Mouse (Mus musculus) midbrain, postnatal 0 days (tissue): ENCODE measurements around the gene Prdm1. TPM values are rescaled to one million over a fixed set of nuclear protein-coding genes. Genes with fewer than 3 reads are reported as not detected.

Experiments
- ATAC-seq: fragments of 200-750 bp; cut with Nextera tagmentation; 2 replicates; pipeline ENCODE4 v1.8.0; 2017; ENCODE audit warnings: moderate number of reproducible peaks, mild to moderate bottlenecking, moderate TSS enrichment, moderate library complexity; ENCODE audit not compliant: low FRiP score
- DNase-seq: peaks from one replicate; pipeline ENCODE4 v3.0.0-alpha.2; 2015; ENCODE audit warnings: low spot score
- H3K27ac ChIP-seq: fragments of 300-500 bp; sonication (generic); 2 replicates; pipeline ENCODE4 v1.5.1; 2014; ENCODE audit warnings: low read depth, mild to moderate bottlenecking, low read length, mixed read lengths
- H3K27me3 ChIP-seq: fragments of 300-500 bp; sonication (generic); 2 replicates; pipeline ENCODE4 v1.6.1; 2014; ENCODE audit warnings: low read length, control low read depth, mixed read lengths; ENCODE audit not compliant: insufficient read depth
- H3K36me3 ChIP-seq: fragments of 300-500 bp; sonication (generic); 2 replicates; pipeline ENCODE4 v1.6.1; 2014; ENCODE audit warnings: low read length, control low read depth, mixed read lengths; ENCODE audit not compliant: insufficient read depth
- H3K4me1 ChIP-seq: fragments of 300-500 bp; sonication (generic); 2 replicates; pipeline ENCODE4 v1.6.1; 2014; ENCODE audit warnings: mild to moderate bottlenecking, control low read depth, antibody characterized with exemption, low read length, mixed read lengths; ENCODE audit not compliant: insufficient read depth
- H3K4me2 ChIP-seq: fragments of 300-500 bp; sonication (generic); 2 replicates; pipeline ENCODE4 v1.6.1; 2014; ENCODE audit warnings: low read depth, mild to moderate bottlenecking, low read length, mixed read lengths; ENCODE audit not compliant: poor library complexity, severe bottlenecking
- H3K4me3 ChIP-seq: fragments of 300-500 bp; sonication (generic); 2 replicates; pipeline ENCODE4 v1.5.1; 2014; ENCODE audit warnings: low read depth, mild to moderate bottlenecking, low read length, moderate library complexity
- H3K9ac ChIP-seq: fragments of 300-500 bp; sonication (generic); replicated peaks from 2 replicates; pipeline ENCODE4 v1.6.1; 2014; ENCODE audit warnings: mild to moderate bottlenecking, low read length, moderate library complexity, mixed read lengths; ENCODE audit not compliant: poor library complexity, severe bottlenecking
- H3K9me3 ChIP-seq: fragments of 300-500 bp; sonication (generic); 2 replicates; pipeline ENCODE4 v1.6.1; 2016; ENCODE audit warnings: low read length, control low read depth
- CTCF ChIP-seq: IDR thresholded peaks from 2 replicates; pipeline ENCODE4 v1.5.1; 2016; ENCODE audit warnings: antibody characterized with exemption, mild to moderate bottlenecking
- WGBS: fragments of 180-500 bp; shearing (Covaris S2); extraction: QIAGEN DNeasy Blood & Tissue Kit; methylation state at CpG from one replicate; pipeline ENCODE4 v1.1.7; 2014; 5-methylcytosine and 5-hydroxymethylcytosine counted together
- polyA plus RNA-seq: library from polyadenylated mRNA; unstranded; fragments of >200 nt; fragmentation: Nextera tagmentation; extraction: Ambion mirVana; gene quantifications from 2 replicates; pipeline ENCODE4 v1.2.1, GENCODE M21; 2015
- total RNA-seq: library from RNA; depleted of rRNA; stranded (reverse); fragments of >200 nt; gene quantifications from 2 replicates; pipeline ENCODE4 v1.2.3, GENCODE M21; 2014

The Prdm1 gene
- total and polyA plus RNA-seq, 2 experiments from 2014 or later: 0.12 to 2.0 TPM

DNA sequence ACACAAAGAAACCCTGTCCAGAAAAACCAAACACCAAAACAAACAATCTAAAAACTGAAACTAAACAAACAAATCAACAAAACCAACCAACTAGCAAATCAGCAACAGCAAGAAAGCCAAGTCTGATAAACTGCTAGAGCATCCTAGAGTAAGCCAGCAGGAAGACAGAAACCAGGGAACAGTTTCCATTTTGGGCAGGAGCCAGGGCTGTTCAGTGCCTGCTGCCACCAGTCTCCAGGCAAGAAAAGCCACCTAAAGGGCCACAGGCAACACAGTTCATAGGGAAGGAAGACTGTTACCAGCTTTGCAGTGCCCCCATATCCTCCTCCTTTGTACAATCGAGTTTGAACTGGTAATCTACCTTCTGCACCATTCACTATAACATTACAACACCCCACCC is 106.4 kb downstream of the Prdm1 start:
- Histone ChIP-seq H3K27ac (no peak overlapping the region), H3K9ac (no peak overlapping the region), H3K4me3 (no peak overlapping the region), H3K9me3 (no peaks in the 10 kb centered on the region), H3K36me3 (no peaks in the 10 kb centered on the region), H3K4me1 (no peaks in the 10 kb centered on the region), H3K4me2 (no peak overlapping the region), H3K27me3 (no peaks in the 10 kb centered on the region)
- 41% methylated on average over 1 of the region's 1 CpGs for WGBS
- ATAC-seq (no peak), DNase-seq (no peak)
- TF ChIP-seq CTCF: no peak

- Histone ChIP-seq H3K27me3 (no peaks in the 10 kb centered on the region), H3K9me3 (no peaks in the 10 kb centered on the region), H3K36me3 (no peaks in the 10 kb centered on the region), H3K4me1 (no peaks in the 10 kb centered on the region), H3K27ac (no peak overlapping the region), H3K4me2 (no peak overlapping the region), H3K4me3 (no peak overlapping the region), H3K9ac (no peak overlapping the region)
- WGBS: 89% methylated on average over 3 of the region's 3 CpGs
- ATAC-seq (no peak), DNase-seq (no peak)
- no peak for TF ChIP-seq CTCF
These were observed 108.1 kb downstream of the Prdm1 start for GRCm38 (mm10) chr10:44420211-44420610.

GRCm38 (mm10) chr10:44418901-44419300 is 109.4 kb downstream of the Prdm1 start:
- H3K9ac ChIP-seq: no peak overlapping the region
- no peak for ATAC-seq
- no peaks in the 10 kb centered on the region for H3K36me3 ChIP-seq
- no peaks in the 10 kb centered on the region for H3K9me3 ChIP-seq
- DNase-seq: no peak
- no peak for TF ChIP-seq CTCF
- no peak overlapping the region for H3K27ac ChIP-seq
- H3K27me3 ChIP-seq: no peaks in the 10 kb centered on the region
- H3K4me2 ChIP-seq: no peak overlapping the region
- 83% methylated on average over 2 of the region's 2 CpGs for WGBS
- no peaks in the 10 kb centered on the region for H3K4me1 ChIP-seq
- no peak overlapping the region for H3K4me3 ChIP-seq

- H3K4me1 ChIP-seq: no peaks in the 10 kb centered on the region
- 80% methylated on average over 3 of the region's 3 CpGs for WGBS
- H3K4me2 ChIP-seq: no peak overlapping the region
- no peak overlapping the region for H3K27ac ChIP-seq
- H3K9me3 ChIP-seq: no peaks in the 10 kb centered on the region
- no peak for TF ChIP-seq CTCF
- no peak overlapping the region for H3K4me3 ChIP-seq
- no peak for DNase-seq
- H3K27me3 ChIP-seq: no peaks in the 10 kb centered on the region
- no peak for ATAC-seq
- H3K9ac ChIP-seq: no peak overlapping the region
- H3K36me3 ChIP-seq: no peaks in the 10 kb centered on the region
These were observed 112.7 kb downstream of the Prdm1 start for GRCm38 (mm10) chr10:44415576-44415975.

- Histone ChIP-seq H3K4me2 (no peak overlapping the region), H3K36me3 (no peaks in the 10 kb centered on the region), H3K4me3 (no peak overlapping the region), H3K27ac (no peak overlapping the region), H3K4me1 (no peaks in the 10 kb centered on the region), H3K9ac (no peak overlapping the region), H3K9me3 (0 out of 2 replicates have a peak, but pooled peaks cover 4% of the 10 kb centered on the region), H3K27me3 (no peaks in the 10 kb centered on the region)
- TF ChIP-seq CTCF: no peak
- no peak for DNase-seq
- 75% methylated on average over 11 of the region's 11 CpGs for WGBS
- ATAC-seq: no peak
These were observed 118.3 kb downstream of the Prdm1 start for GRCm38 (mm10) chr10:44409958-44410357.

DNA sequence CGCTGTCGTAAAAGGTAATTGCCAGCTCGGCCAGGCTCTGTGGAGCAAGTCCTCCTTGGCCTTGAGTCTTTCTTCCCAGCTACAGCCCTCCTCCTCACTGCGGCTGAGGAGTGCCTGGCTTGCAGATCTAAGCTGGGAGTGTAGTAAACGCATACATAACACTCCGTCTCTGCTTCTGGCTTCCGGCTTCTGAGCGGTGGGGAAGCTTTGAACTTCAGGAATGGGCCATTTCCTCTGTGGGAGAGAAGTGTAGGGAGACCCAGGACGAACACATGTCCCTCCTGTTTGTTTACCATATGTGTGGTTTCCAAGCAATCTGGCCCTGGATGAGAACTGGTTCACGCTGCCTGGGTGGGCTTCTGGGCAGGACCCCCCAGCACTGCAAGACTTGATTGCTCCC is 119.2 kb downstream of the Prdm1 start:
- Histone ChIP-seq H3K4me1 (no peaks in the 10 kb centered on the region), H3K36me3 (no peaks in the 10 kb centered on the region), H3K9ac (no peak overlapping the region), H3K4me3 (no peak overlapping the region), H3K27ac (no peak overlapping the region), H3K27me3 (no peaks in the 10 kb centered on the region), H3K9me3 (0 out of 2 replicates have a peak, but pooled peaks cover 4% of the 10 kb centered on the region), H3K4me2 (no peak overlapping the region)
- TF ChIP-seq CTCF: no peak
- DNase-seq (no peak), ATAC-seq (no peak)
- WGBS: 83% methylated on average over 10 of the region's 10 CpGs
